Mouse (Mus musculus) megakaryocyte-erythroid progenitor cell, adult 5-6 weeks (primary cell): ENCODE measurements at regions not wholly inside any gene's neighbourhood (a gene's known extent, or its start where the extent isn't known, plus 50 kb on each side); places are given as distances from the start of the nearest gene placed in this dataset.

Source experiments
- ATAC-seq: replicated peaks from 2 replicates; pipeline ENCODE4 v1.8.0; 2016; ENCODE audit warnings: mild to moderate bottlenecking, inconsistent platforms; ENCODE audit not compliant: severe bottlenecking, poor library complexity, low FRiP score, low TSS enrichment

GRCm38 (mm10) chr5:115790436-115790835, 54.6 kb upstream of the Cit start:
- peak; percentile 75 for ATAC-seq
